Mouse (Mus musculus): ENCODE measurements around the gene Hectd1. TPM values are rescaled to one million over a fixed set of nuclear protein-coding genes. Genes with fewer than 3 reads are reported as not detected.
A peak's percentile ranks its signal among the peaks of the same experiment; 100 is the strongest.

The Hectd1 gene
- polyA plus RNA-seq, 1 experiment from 2014 or later, result 38.9 TPM

DNA sequence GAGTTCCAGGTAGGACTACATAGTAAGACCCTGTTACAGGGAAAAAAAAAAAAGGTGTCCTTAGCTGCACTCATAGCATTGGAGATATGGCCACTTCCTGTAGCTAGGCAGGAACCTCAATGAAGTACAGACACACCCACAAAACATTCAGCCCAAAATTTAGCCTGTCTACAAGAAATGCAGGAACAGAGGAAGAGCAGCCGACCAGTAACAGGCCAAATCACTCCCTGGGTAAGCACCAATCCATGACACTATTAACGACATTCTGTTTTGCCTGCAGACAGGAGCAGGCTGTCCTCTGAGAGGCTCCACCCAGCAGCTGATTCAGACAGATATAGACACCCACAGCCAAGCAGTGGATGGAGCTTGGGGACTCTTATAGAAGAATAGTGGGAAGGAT is 8.1 kb downstream of the Hectd1 start:
- H3K9ac ChIP-seq, result no peak overlapping the region
- H3K4me3 ChIP-seq, result no peak overlapping the region
- peaks cover 7% of the 10 kb centered on the region for H3K4me1 ChIP-seq
- 46% methylated on average over 2 of the region's 2 CpGs for WGBS
- H3K4me2 ChIP-seq, result no peak overlapping the region
- H3K27me3 ChIP-seq, result no peaks in the 10 kb centered on the region
- H3K27ac ChIP-seq, result no peak overlapping the region
- no peaks in the 10 kb centered on the region for H3K9me3 ChIP-seq
- ATAC-seq (ENCODE audit: insufficient number of reproducible peaks, low FRiP score, low TSS enrichment, low read depth), result no peak
- H3K36me3 ChIP-seq, result peaks cover 17% of the 10 kb centered on the region

DNA sequence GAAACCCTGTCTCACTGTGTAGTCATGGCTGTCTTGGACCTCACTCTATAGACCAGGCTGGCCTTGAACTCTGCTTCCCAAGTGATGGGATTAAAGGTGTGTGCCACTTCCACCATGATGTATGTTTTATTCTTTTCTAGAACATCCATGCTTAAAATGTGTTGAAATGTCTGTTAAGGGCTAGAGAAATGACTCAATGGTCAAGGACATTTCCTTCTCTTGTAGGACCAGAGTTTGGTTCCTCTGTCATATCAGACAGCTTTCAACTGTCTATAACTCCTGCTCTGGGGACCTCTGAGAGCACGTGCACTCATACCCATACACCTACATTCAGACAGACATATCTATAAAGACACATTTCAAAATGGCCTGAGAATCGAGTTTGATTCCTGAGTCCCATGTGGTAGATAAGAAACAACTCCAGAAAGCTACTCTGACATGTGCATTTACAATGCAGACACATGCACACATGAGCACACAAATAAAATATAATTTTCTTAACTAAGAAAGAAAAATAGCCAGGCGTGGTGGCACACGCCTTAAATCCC is 9.3 kb downstream of the Hectd1 start:
- H3K4me2 ChIP-seq, result no peak overlapping the region
- H3K9ac ChIP-seq, result no peak overlapping the region
- peak overlapping the region; percentile 2; the same call in 1 of the 2 replicates for H3K27ac ChIP-seq
- no peak overlapping the region for H3K4me3 ChIP-seq
- 94% methylated on average over 4 of the region's 4 CpGs for WGBS
- peaks cover 7% of the 10 kb centered on the region for H3K4me1 ChIP-seq
- no peak for ATAC-seq (ENCODE audit: insufficient number of reproducible peaks, low FRiP score, low TSS enrichment, low read depth)
- peaks cover 17% of the 10 kb centered on the region for H3K36me3 ChIP-seq
- no peaks in the 10 kb centered on the region for H3K9me3 ChIP-seq
- no peaks in the 10 kb centered on the region for H3K27me3 ChIP-seq

DNA sequence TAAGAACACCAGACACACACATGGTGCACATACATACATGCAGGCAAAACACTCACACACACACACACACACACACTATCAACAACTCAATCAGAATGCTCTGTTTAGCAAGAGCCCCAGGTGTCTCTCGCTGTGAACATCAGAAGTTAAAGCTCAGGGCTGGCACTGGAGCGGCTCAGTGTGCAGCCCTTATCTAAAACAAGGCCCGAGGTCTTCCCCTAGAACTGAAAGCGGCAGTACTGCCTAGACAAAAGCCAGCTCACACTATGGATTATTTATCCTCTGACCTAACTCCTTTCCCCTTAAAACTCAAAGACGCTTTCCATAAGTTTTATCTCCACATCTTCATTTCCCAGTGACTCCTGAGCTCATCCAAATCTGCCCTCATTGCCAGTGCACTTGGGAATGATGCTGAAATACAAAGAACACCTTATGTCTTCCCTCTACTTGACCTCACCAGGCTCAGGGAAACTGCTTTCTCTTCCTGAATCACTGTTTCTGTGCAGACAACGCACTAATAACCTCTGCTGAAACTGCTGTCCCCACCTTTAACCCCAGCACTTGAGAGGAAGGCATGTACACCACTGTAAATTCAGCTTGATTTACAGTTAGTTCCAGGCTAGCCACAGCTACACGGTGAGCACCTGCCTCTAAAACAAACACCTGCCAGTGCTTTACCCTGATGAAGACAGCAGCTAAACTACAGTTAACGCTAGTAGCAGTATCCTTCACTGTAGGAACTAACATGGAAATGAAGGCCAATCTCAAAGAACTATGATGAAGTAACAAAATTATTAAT is 11.3 kb downstream of the Hectd1 start:
- Histone ChIP-seq H3K4me2 (no peak overlapping the region), H3K27me3 (no peaks in the 10 kb centered on the region), H3K9ac (no peak overlapping the region), H3K27ac (no peak overlapping the region), H3K36me3 (peaks cover 8% of the 10 kb centered on the region), H3K4me3 (no peak overlapping the region), H3K4me1 (peaks cover 7% of the 10 kb centered on the region), H3K9me3 (no peaks in the 10 kb centered on the region)
- no peak for ATAC-seq (ENCODE audit: insufficient number of reproducible peaks, low FRiP score, low TSS enrichment, low read depth)
- WGBS, result 77% methylated on average over 8 of the region's 8 CpGs

DNA sequence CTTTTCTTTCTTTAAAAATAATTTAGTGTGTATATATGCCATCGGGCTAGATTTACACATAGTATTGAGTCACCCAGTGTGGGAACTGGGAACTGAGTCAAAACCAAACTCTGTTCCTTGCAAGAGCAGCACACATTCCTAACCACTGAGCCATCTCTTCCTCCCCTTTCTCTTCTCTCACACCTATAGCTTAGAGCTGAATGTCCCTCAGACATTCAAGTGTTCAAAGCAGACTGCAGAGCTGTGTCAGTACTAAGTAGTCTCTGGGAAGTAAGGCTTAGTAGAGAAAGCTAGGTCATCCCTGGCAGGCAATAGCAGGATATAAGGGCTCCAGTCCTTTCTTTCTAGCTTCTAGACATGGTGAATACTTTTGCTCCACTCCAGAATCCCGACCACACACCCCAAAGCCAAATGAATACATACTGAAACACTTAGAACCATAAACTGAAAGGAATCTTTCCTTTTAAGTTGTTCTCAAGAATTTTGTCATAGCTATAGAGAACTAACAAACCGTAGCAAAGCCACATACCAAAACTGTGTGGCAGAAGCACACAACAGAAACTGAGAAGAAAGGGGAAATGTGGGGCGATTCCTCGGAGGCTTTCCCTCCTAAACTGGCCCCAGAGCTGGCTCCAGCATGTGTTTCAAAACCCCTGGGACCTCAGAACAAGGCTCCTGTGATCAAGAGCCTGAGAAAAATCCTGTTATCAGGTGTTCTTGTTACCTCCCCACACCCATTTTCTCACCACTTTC is 17.8 kb downstream of the Hectd1 start:
- H3K9me3 ChIP-seq, result no peaks in the 10 kb centered on the region
- no peaks in the 10 kb centered on the region for H3K27me3 ChIP-seq
- WGBS, result 65% methylated on average over 5 of the region's 5 CpGs
- H3K9ac ChIP-seq, result no peak overlapping the region
- peaks cover 10% of the 10 kb centered on the region; the same call in 1 of the 2 replicates for H3K36me3 ChIP-seq
- H3K4me1 ChIP-seq, result no peaks in the 10 kb centered on the region
- H3K4me2 ChIP-seq, result no peak overlapping the region
- H3K27ac ChIP-seq, result no peak overlapping the region
- no peak overlapping the region for H3K4me3 ChIP-seq
- ATAC-seq (ENCODE audit: insufficient number of reproducible peaks, low FRiP score, low TSS enrichment, low read depth), result no peak

DNA sequence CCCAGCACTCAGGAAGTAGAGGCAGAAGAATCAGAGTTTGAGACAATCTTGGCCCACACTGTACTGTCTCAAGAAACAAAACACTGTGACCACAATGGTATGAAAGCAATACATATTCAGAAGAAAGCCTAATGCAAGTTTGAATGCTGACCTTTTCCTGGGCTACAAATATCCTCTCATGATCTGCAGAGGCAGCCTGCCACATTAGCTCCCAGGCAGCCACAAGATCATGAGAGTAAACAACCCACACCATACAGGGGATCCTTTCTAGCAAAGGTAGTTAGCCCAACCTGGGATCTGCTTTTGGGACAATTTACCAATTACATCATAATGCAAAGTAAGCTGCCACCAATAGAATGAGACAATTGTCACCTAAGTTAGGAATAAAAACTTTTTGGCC is 18.8 kb downstream of the Hectd1 start:
- no peaks in the 10 kb centered on the region for H3K27me3 ChIP-seq
- no peak overlapping the region for H3K9ac ChIP-seq
- H3K36me3 ChIP-seq, result peaks cover 9% of the 10 kb centered on the region; the same call in 1 of the 2 replicates
- ATAC-seq (ENCODE audit: insufficient number of reproducible peaks, low FRiP score, low TSS enrichment, low read depth), result no peak
- no peaks in the 10 kb centered on the region for H3K4me1 ChIP-seq
- H3K27ac ChIP-seq, result no peak overlapping the region
- H3K9me3 ChIP-seq, result no peaks in the 10 kb centered on the region
- H3K4me2 ChIP-seq, result no peak overlapping the region
- H3K4me3 ChIP-seq, result no peak overlapping the region

DNA sequence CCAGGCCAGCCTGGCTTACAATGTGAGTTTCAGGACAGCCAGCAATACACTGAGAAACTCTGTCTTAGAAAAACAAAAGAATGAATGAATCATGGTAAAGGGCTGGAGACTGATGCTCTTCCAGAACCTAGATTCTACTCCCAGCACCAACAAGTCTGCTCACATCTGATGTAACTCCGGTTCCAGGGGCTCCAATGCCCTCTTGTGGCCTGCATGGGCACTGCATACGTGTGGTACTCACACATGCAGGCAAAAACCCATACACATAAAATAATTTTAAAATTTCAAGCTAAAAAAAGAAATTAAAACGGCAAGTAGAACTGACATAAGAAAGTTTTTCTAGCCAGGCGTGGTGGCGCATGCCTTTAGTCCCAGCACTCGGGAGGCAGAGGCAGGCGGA is 44.5 kb downstream of the Hectd1 start:
- Histone ChIP-seq H3K4me3 (no peak overlapping the region), H3K9me3 (no peaks in the 10 kb centered on the region), H3K27ac (no peak overlapping the region), H3K4me1 (no peaks in the 10 kb centered on the region), H3K9ac (no peak overlapping the region), H3K36me3 (peaks cover 68% of the 10 kb centered on the region), H3K27me3 (no peaks in the 10 kb centered on the region), H3K4me2 (no peak overlapping the region)
- WGBS, result 93% methylated on average over 7 of the region's 7 CpGs
- no peak for ATAC-seq (ENCODE audit: insufficient number of reproducible peaks, low FRiP score, low TSS enrichment, low read depth)

DNA sequence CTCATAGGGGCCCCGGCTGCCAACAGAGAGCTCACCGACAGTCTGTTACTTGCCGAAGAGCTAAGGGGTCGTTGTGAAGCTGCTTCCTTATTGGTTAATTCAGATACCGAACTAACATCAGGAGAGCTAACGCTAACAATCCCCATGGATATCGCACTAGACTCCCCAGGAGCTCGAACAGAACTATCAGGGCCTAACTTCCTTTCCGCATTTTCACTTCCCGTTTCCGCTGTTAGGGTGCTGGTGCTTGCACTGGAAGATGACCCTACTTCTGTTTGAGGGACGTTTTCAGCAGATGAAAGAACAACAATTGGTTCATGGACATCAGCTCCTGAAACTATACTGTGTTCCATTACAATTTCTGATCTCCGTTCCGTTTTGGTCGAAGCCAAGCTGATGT is 60.6 kb downstream of the Hectd1 start:
- no peaks in the 10 kb centered on the region for H3K4me1 ChIP-seq
- H3K9ac ChIP-seq, result no peak overlapping the region
- peaks cover 53% of the 10 kb centered on the region for H3K36me3 ChIP-seq

DNA sequence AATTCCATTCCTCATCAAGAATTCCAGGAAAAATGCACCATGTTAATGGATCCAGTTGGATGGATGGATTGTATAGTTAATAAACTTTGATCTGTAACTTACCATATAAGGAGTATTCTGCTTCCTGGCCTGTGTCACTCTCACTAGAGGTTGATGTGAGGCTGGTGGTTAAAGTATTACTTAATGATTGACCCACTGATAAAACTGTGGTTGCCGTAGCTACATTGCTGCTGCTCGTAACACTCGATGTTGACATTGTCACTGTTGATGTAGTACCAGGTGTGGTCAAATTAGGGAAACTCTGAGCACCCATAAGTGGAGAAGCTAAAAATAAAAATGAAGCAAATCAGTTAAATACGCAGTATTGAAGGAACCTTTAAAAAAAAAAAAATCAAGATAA is 61.9 kb downstream of the Hectd1 start:
- Histone ChIP-seq H3K27me3 (no peaks in the 10 kb centered on the region), H3K36me3 (peaks cover 58% of the 10 kb centered on the region), H3K9me3 (no peaks in the 10 kb centered on the region), H3K27ac (no peak overlapping the region), H3K4me1 (no peaks in the 10 kb centered on the region), H3K4me3 (no peak overlapping the region), H3K9ac (no peak overlapping the region), H3K4me2 (no peak overlapping the region)
- 91% methylated on average over 4 of the region's 4 CpGs for WGBS
- ATAC-seq (ENCODE audit: insufficient number of reproducible peaks, low FRiP score, low TSS enrichment, low read depth), result no peak

More for the DNA sequence above, 60.6 kb downstream of the Hectd1 start:
- Histone ChIP-seq H3K4me3 (no peak overlapping the region), H3K27ac (no peak overlapping the region), H3K4me2 (no peak overlapping the region), H3K9me3 (no peaks in the 10 kb centered on the region), H3K27me3 (no peaks in the 10 kb centered on the region)
- WGBS, result 93% methylated on average over 15 of the region's 15 CpGs
- no peak for ATAC-seq (ENCODE audit: insufficient number of reproducible peaks, low FRiP score, low TSS enrichment, low read depth)

GRCm38 (mm10) chr12:51759374-51759773 is 70.0 kb downstream of the Hectd1 start:
- Histone ChIP-seq H3K27ac (no peak overlapping the region), H3K27me3 (no peaks in the 10 kb centered on the region), H3K4me3 (no peak overlapping the region), H3K9me3 (no peaks in the 10 kb centered on the region), H3K36me3 (peaks cover 69% of the 10 kb centered on the region), H3K4me1 (no peaks in the 10 kb centered on the region), H3K9ac (no peak overlapping the region), H3K4me2 (no peak overlapping the region)
- ATAC-seq (ENCODE audit: insufficient number of reproducible peaks, low FRiP score, low TSS enrichment, low read depth), result no peak
- 95% methylated on average over 3 of the region's 3 CpGs for WGBS

GRCm38 (mm10) chr12:51756599-51756961 is 72.8 kb downstream of the Hectd1 start:
- no peak overlapping the region for H3K27ac ChIP-seq
- no peaks in the 10 kb centered on the region for H3K27me3 ChIP-seq

GRCm38 (mm10) chr12:51755938-51756598 is 73.3 kb downstream of the Hectd1 start:
- no peaks in the 10 kb centered on the region for H3K4me1 ChIP-seq
- no peak overlapping the region for H3K9ac ChIP-seq
- no peaks in the 10 kb centered on the region for H3K27me3 ChIP-seq
- H3K36me3 ChIP-seq, result peaks cover 67% of the 10 kb centered on the region
- 92% methylated on average over 12 of the region's 12 CpGs for WGBS
- H3K4me3 ChIP-seq, result no peak overlapping the region
- ATAC-seq (ENCODE audit: insufficient number of reproducible peaks, low FRiP score, low TSS enrichment, low read depth), result no peak
- H3K27ac ChIP-seq, result no peak overlapping the region
- no peak overlapping the region for H3K4me2 ChIP-seq
- no peaks in the 10 kb centered on the region for H3K9me3 ChIP-seq

More at GRCm38 (mm10) chr12:51756599-51756961, 72.8 kb downstream of the Hectd1 start:
- Histone ChIP-seq H3K9ac (no peak overlapping the region), H3K4me1 (no peaks in the 10 kb centered on the region), H3K36me3 (peaks cover 64% of the 10 kb centered on the region), H3K4me3 (no peak overlapping the region), H3K4me2 (no peak overlapping the region), H3K9me3 (no peaks in the 10 kb centered on the region)
- no peak for ATAC-seq (ENCODE audit: insufficient number of reproducible peaks, low FRiP score, low TSS enrichment, low read depth)

GRCm38 (mm10) chr12:51747348-51747747 is 82.0 kb downstream of the Hectd1 start:
- Histone ChIP-seq H3K27me3 (no peaks in the 10 kb centered on the region), H3K4me1 (no peaks in the 10 kb centered on the region)

More at GRCm38 (mm10) chr12:51747348-51747747, 82.0 kb downstream of the Hectd1 start:
- Histone ChIP-seq H3K4me2 (no peak overlapping the region), H3K9me3 (no peaks in the 10 kb centered on the region), H3K27ac (no peak overlapping the region), H3K4me3 (no peak overlapping the region), H3K9ac (no peak overlapping the region), H3K36me3 (peaks cover 81% of the 10 kb centered on the region)
- 90% methylated on average over 2 of the region's 2 CpGs for WGBS
- no peak for ATAC-seq (ENCODE audit: insufficient number of reproducible peaks, low FRiP score, low TSS enrichment, low read depth)
